ENCODE assay signal across 7 mouse cellular contexts in genomic region chr4:96553133-96553819, GRCm38 (mm10). TPM values are rescaled to one million over a fixed set of nuclear protein-coding genes. Genes with fewer than 3 reads are reported as not detected.
DNase-seq lines count a peak whose midpoint lies in the region; ATAC-seq and TF ChIP-seq lines count a peak whose summit lies in the region.

Gene Cyp2j6, minus strand, starts transcription at chr4:96553661.

- peak within 1 kb of the TSS; percentile 63 for H3K27ac ChIP-seq in embryonic facial prominence, embryonic 14.5 days (replicated peaks; ENCODE audit: low read depth, low read length)
- peak within 1 kb of the TSS; percentile 11 for H3K27ac ChIP-seq in kidney, adult 2 months (ENCODE audit: insufficient read depth, low read depth, low read length)
- no peak within 1 kb of the TSS for H3K27ac ChIP-seq in limb, embryonic 11.5 days (replicated peaks; ENCODE audit: low read depth, low read length)
- peak within 1 kb of the TSS; percentile 86 for H3K27ac ChIP-seq in midbrain, embryonic 10.5 days (replicated peaks)
- H3K27ac ChIP-seq in stomach, embryonic 14.5 days (ENCODE audit: low read length), result peak within 1 kb of the TSS; percentile 73; the same call in 1 of the 2 replicates

- no peaks in the 10 kb centered on the region for H3K27me3 ChIP-seq in embryonic facial prominence, embryonic 14.5 days (replicated peaks; ENCODE audit: control insufficient read depth, insufficient read depth, low read length)
- no peaks in the 10 kb centered on the region for H3K27me3 ChIP-seq in kidney, adult 2 months (replicated peaks; ENCODE audit: control insufficient read depth, insufficient read depth, low read length)
- no peaks in the 10 kb centered on the region for H3K27me3 ChIP-seq in limb, embryonic 11.5 days (ENCODE audit: control insufficient read depth, insufficient read depth, low read length)
- H3K27me3 ChIP-seq in midbrain, embryonic 10.5 days (ENCODE audit: low read depth, poor library complexity, severe bottlenecking), result no peaks in the 10 kb centered on the region
- H3K27me3 ChIP-seq in stomach, embryonic 14.5 days (ENCODE audit: control insufficient read depth, insufficient read depth, low read length), result no peaks in the 10 kb centered on the region

- peak within 1 kb of the TSS; percentile 73 for H3K4me2 ChIP-seq in embryonic facial prominence, embryonic 14.5 days (ENCODE audit: low read depth, low read length)
- H3K4me2 ChIP-seq in limb, embryonic 11.5 days (ENCODE audit: low read depth, severe bottlenecking), result peak within 1 kb of the TSS; percentile 46
- H3K4me2 ChIP-seq in stomach, embryonic 14.5 days (replicated peaks; ENCODE audit: low read depth, low read length), result peak within 1 kb of the TSS; percentile 58

- DNase-seq in brain, embryonic 14.5 days (ENCODE audit: low read depth), result peak; percentile 82
- DNase-seq in embryonic facial prominence, embryonic 14.5 days (ENCODE audit: low spot score), result peak; percentile 89
- peak; percentile 70 for DNase-seq in heart, adult 8-10 months (ENCODE audit: low spot score)
- DNase-seq in kidney, adult 2 months, result peak; percentile 65
- peak; percentile 70 for DNase-seq in limb, embryonic 11.5 days (ENCODE audit: low spot score)
- DNase-seq in midbrain, embryonic 10.5 days (ENCODE audit: low spot score), result peak; percentile 58

- no peaks in the 10 kb centered on the region for H3K9me3 ChIP-seq in embryonic facial prominence, embryonic 14.5 days (ENCODE audit: control insufficient read depth, low read length)
- H3K9me3 ChIP-seq in limb, embryonic 11.5 days (ENCODE audit: control insufficient read depth, low read length), result no peaks in the 10 kb centered on the region
- no peaks in the 10 kb centered on the region for H3K9me3 ChIP-seq in midbrain, embryonic 10.5 days (replicated peaks)
- H3K9me3 ChIP-seq in stomach, embryonic 14.5 days (ENCODE audit: control insufficient read depth, low read depth, low read length), result no peaks in the 10 kb centered on the region

- TF ChIP-seq CTCF in brain, embryonic 14.5 days (IDR thresholded peaks at IDR 0.05; ENCODE audit: borderline replicate concordance, extremely low read depth, insufficient read depth, insufficient read length), result no peak
- no peak for TF ChIP-seq CTCF in kidney, adult 2 months (conservative IDR thresholded peaks at IDR 0.05; ENCODE audit: insufficient read depth, insufficient read length, low read depth, low read length)

- TF ChIP-seq POLR2A in brain, embryonic 14.5 days (IDR thresholded peaks at IDR 0.05; ENCODE audit: borderline replicate concordance, extremely low read depth, insufficient read depth, insufficient read length, poor library complexity, severe bottlenecking), result peak; percentile 32; the same call in 1 of the 2 replicates
- TF ChIP-seq POLR2A in kidney, adult 2 months (IDR thresholded peaks at IDR 0.05; ENCODE audit: low read depth, low read length), result peak; percentile 16

- no peaks in the 10 kb centered on the region for H3K36me3 ChIP-seq in embryonic facial prominence, embryonic 14.5 days (ENCODE audit: control insufficient read depth, insufficient read depth, low read length)
- H3K36me3 ChIP-seq in kidney, adult 2 months (ENCODE audit: control insufficient read depth, insufficient read depth, low read length), result no peaks in the 10 kb centered on the region
- H3K36me3 ChIP-seq in limb, embryonic 11.5 days (ENCODE audit: control insufficient read depth, insufficient read depth, low read length), result no peaks in the 10 kb centered on the region
- H3K36me3 ChIP-seq in midbrain, embryonic 10.5 days, result no peaks in the 10 kb centered on the region
- no peaks in the 10 kb centered on the region for H3K36me3 ChIP-seq in stomach, embryonic 14.5 days (ENCODE audit: control insufficient read depth, insufficient read depth, low read length)

- ATAC-seq in embryonic facial prominence, embryonic 14.5 days (ENCODE audit: low read depth), result peak; percentile 97
- ATAC-seq in limb, embryonic 11.5 days (ENCODE audit: insufficient number of reproducible peaks, low FRiP score, low TSS enrichment, low read depth), result peak; percentile 96
- peak; percentile 94 for ATAC-seq in stomach, embryonic 14.5 days (ENCODE audit: insufficient number of reproducible peaks, insufficient read depth, low FRiP score, low read depth)

- peaks cover 8% of the 10 kb centered on the region for H3K4me1 ChIP-seq in embryonic facial prominence, embryonic 14.5 days (ENCODE audit: control insufficient read depth, insufficient read depth, low read length)
- H3K4me1 ChIP-seq in kidney, adult 2 months (ENCODE audit: control insufficient read depth, insufficient read depth, low read length), result peaks cover 2% of the 10 kb centered on the region; the same call in 1 of the 2 replicates
- H3K4me1 ChIP-seq in limb, embryonic 11.5 days (ENCODE audit: control insufficient read depth, insufficient read depth, low read length), result no peaks in the 10 kb centered on the region
- H3K4me1 ChIP-seq in midbrain, embryonic 10.5 days, result peaks cover 11% of the 10 kb centered on the region; the same call in 1 of the 2 replicates
- H3K4me1 ChIP-seq in stomach, embryonic 14.5 days (ENCODE audit: control insufficient read depth, insufficient read depth, low read length), result no peaks in the 10 kb centered on the region; the same call in 1 of the 2 replicates

- 1% methylated on average over 12 of the region's 16 CpGs for WGBS in embryonic facial prominence, embryonic 14.5 days
- under 1% methylated on average over 16 of the region's 16 CpGs for WGBS in kidney, adult 2 months
- 2% methylated on average over 16 of the region's 16 CpGs for whole genome bisulfite sequencing in limb, embryonic 11.5 days
- WGBS in midbrain, embryonic 10.5 days, result 4% methylated on average over 16 of the region's 16 CpGs
- WGBS in stomach, embryonic 14.5 days, result 1% methylated on average over 16 of the region's 16 CpGs

- H3K9ac ChIP-seq in embryonic facial prominence, embryonic 14.5 days (ENCODE audit: low read depth, low read length), result peak within 1 kb of the TSS; percentile 79
- peak within 1 kb of the TSS; percentile 67 for H3K9ac ChIP-seq in limb, embryonic 11.5 days (ENCODE audit: low read length)
- H3K9ac ChIP-seq in stomach, embryonic 14.5 days (replicated peaks; ENCODE audit: low read depth, low read length), result peak within 1 kb of the TSS; percentile 71

- peak within 1 kb of the TSS; percentile 68 for H3K4me3 ChIP-seq in embryonic facial prominence, embryonic 14.5 days (ENCODE audit: low read depth, low read length)
- H3K4me3 ChIP-seq in kidney, adult 2 months (ENCODE audit: insufficient read depth, low read depth, low read length), result peak within 1 kb of the TSS; percentile 86
- peak within 1 kb of the TSS; percentile 61 for H3K4me3 ChIP-seq in limb, embryonic 11.5 days (ENCODE audit: low read depth, low read length)
- H3K4me3 ChIP-seq in midbrain, embryonic 10.5 days, result peak within 1 kb of the TSS; percentile 59
- H3K4me3 ChIP-seq in stomach, embryonic 14.5 days (ENCODE audit: low read depth, low read length), result peak within 1 kb of the TSS; percentile 62

RNA-seq across cellular contexts. Expression of gene Cyp2j6, which starts in this region (rescaled TPM):
- 2.7 and 3.9 TPM in 2 replicates for polyA plus RNA-seq in brain, embryonic 14.5 days (2012; rRNA removed)
- 7.3 and 8.9 TPM in 2 replicates for polyA plus RNA-seq in embryonic facial prominence, embryonic 14.5 days (2014; fragmentation: Nextera tagmentation; extraction: Ambion mirVana)
- total RNA-seq in heart, adult 8-10 months (2022), result 1 to 10 TPM; 2.4 to 3.9 (median 3.1) TPM
- 7.1 and 8.4 TPM in 2 replicates for polyA plus RNA-seq in kidney, adult 2 months (2012; rRNA removed)
- 4.6 and 5.6 TPM in 2 replicates for polyA plus RNA-seq in limb, embryonic 11.5 days (2014; fragmentation: Nextera tagmentation; extraction: Ambion mirVana)
- 2.4 and 3.8 TPM in 2 replicates for polyA plus RNA-seq in midbrain, embryonic 10.5 days (2016; fragmentation: Nextera tagmentation; extraction: Ambion mirVana)
- polyA plus RNA-seq in stomach, embryonic 14.5 days (2014; fragmentation: Nextera tagmentation; extraction: Ambion mirVana), result 11.8 and 12.7 TPM in 2 replicates
